Mouse (Mus musculus) heart, postnatal 0 days (tissue): ENCODE measurements at regions not wholly inside any gene's neighbourhood (a gene's known extent, or its start where the extent isn't known, plus 50 kb on each side); places are given as distances from the start of the nearest gene placed in this dataset.

Experiments
- ATAC-seq: fragments of 200-750 bp; cut with Nextera tagmentation; 2 replicates; pipeline ENCODE4 v1.8.0; 2017; ENCODE audit warnings: low read depth, moderate number of reproducible peaks, moderate library complexity; ENCODE audit not compliant: insufficient read depth
- DNase-seq: peaks from one replicate; pipeline ENCODE4 v3.0.0-alpha.2; 2016; ENCODE audit warnings: low spot score
- H3K27ac ChIP-seq: fragments of 300-500 bp; sonication (generic); 2 replicates; pipeline ENCODE4 v1.5.1; 2014; ENCODE audit warnings: low read depth, mild to moderate bottlenecking
- H3K27me3 ChIP-seq: fragments of 300-500 bp; sonication (generic); 2 replicates; pipeline ENCODE4 v1.6.1; 2014; ENCODE audit warnings: low read length, mixed read lengths; ENCODE audit not compliant: control insufficient read depth, insufficient read depth
- H3K36me3 ChIP-seq: fragments of 300-500 bp; sonication (generic); replicated peaks from 2 replicates; pipeline ENCODE4 v1.6.1; 2014; ENCODE audit warnings: low read length, mixed read lengths; ENCODE audit not compliant: control insufficient read depth, insufficient read depth
- H3K4me1 ChIP-seq: fragments of 300-500 bp; sonication (generic); 2 replicates; pipeline ENCODE4 v1.6.1; 2014; ENCODE audit warnings: antibody characterized with exemption; ENCODE audit not compliant: control insufficient read depth, insufficient read depth
- H3K4me2 ChIP-seq: fragments of 300-500 bp; sonication (generic); 2 replicates; pipeline ENCODE4 v1.6.1; 2014; ENCODE audit warnings: low read depth, mild to moderate bottlenecking, low read length, moderate library complexity
- H3K4me3 ChIP-seq: fragments of 300-500 bp; sonication (generic); 2 replicates; pipeline ENCODE4 v1.5.1; 2014; ENCODE audit warnings: low read depth, low read length
- H3K9ac ChIP-seq: fragments of 300-500 bp; sonication (generic); replicated peaks from 2 replicates; pipeline ENCODE4 v1.6.1; 2014; ENCODE audit warnings: low read depth, low read length, mixed read lengths
- H3K9me3 ChIP-seq: fragments of 300-500 bp; sonication (generic); replicated peaks from 2 replicates; pipeline ENCODE4 v1.6.1; 2016; ENCODE audit warnings: low read length; ENCODE audit not compliant: control insufficient read depth
- CTCF ChIP-seq: IDR thresholded peaks from 2 replicates; pipeline ENCODE4 v1.5.1; 2016; ENCODE audit warnings: antibody characterized with exemption, control low read depth, low read depth
- EP300 ChIP-seq: IDR thresholded peaks from 2 replicates; pipeline ENCODE4 v1.6.1; 2016; ENCODE audit warnings: antibody characterized with exemption, low read depth
- WGBS: fragments of 180-500 bp; shearing (Covaris S2); extraction: QIAGEN DNeasy Blood & Tissue Kit; methylation state at CpG from one replicate; pipeline ENCODE4 v1.1.7; 2014; 5-methylcytosine and 5-hydroxymethylcytosine counted together

DNA sequence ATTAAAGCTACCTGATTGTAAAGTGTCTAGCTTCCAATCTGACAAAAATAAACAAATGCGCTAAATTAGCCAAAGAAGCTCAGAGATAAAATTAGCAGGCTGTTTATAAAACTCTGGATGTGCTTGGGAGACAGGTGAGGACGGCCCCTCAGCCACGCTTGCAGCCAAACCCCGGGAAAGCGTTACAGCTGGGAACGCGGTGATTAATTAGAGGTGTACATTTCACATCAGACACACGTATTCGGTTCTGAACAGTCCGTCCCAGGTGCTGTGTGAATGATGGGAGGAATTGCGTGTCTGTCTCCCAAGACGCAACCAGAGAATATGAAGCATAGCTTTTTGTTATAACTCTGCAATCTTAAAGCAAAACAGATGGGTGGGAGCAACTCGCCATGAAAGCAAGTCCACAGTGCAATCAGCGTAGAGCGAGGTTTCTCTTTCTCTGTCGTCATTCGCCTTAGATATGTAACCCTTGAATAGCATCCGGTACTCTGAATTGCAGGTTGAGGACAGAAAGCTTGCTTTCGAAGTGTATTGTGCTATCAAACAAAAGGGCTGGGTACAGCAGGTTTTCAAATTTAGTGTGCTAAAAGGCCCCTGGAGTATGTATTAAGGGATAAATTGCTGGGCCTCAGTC, 123.0 kb upstream of the Fn1 start:
- DNase-seq (no peak), ATAC-seq (no peak)
- Histone ChIP-seq H3K4me2 (no peak overlapping the region), H3K9me3 (no peaks in the 10 kb centered on the region), H3K27ac (no peak overlapping the region), H3K4me1 (no peaks in the 10 kb centered on the region), H3K4me3 (no peak overlapping the region), H3K27me3 (no peaks in the 10 kb centered on the region), H3K9ac (no peak overlapping the region), H3K36me3 (no peaks in the 10 kb centered on the region)
- TF ChIP-seq EP300 (no peak), CTCF (no peak)
- 77% methylated on average over 19 of the region's 19 CpGs for WGBS

DNA sequence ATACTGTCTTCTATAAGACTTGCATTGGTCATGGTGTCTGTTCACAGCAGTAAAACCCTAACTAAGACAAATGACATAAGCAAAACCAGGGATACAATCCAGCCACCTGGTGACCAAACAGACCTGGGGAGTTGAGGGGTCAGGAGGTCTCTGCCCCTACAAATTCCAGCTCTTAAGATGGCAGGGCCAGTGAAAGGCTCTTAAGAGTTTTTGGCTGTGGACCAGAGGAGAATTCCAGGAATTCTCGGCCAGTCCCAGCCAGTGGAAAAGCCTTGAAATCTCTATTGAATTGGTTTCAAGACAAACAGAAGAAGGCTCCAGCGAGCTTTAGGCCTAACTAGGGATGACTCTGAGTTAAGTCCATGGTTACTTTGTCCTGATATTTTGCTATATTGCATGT, 119.5 kb upstream of the Fn1 start:
- no peak for DNase-seq
- Histone ChIP-seq H3K9ac (no peak overlapping the region), H3K4me1 (no peaks in the 10 kb centered on the region), H3K4me3 (no peak overlapping the region), H3K9me3 (no peaks in the 10 kb centered on the region), H3K36me3 (no peaks in the 10 kb centered on the region), H3K27me3 (no peaks in the 10 kb centered on the region), H3K27ac (no peak overlapping the region), H3K4me2 (no peak overlapping the region)
- WGBS, result 56% methylated on average over 2 of the region's 2 CpGs
- TF ChIP-seq CTCF (no peak), EP300 (no peak)
- no peak for ATAC-seq

DNA sequence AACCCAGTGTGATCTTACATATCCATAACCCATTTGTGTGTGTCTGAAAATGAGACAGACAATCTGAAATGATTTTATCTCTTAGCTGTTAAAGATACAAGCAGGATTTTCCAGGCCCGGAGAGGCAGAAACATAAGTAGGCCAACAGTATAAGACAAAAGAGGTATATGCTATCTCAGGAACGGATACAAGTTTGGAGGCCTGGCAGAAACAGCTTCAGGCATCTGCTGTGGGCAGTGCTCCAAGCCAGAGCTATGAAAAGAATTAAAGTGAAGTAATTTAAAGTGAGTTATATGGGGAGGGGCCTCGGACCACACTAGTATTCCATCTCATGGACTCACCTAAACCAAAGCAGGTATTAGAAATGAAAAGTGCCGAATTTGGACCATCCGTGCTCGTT, 118.8 kb upstream of the Fn1 start:
- H3K36me3 ChIP-seq, result no peaks in the 10 kb centered on the region
- H3K9me3 ChIP-seq, result no peaks in the 10 kb centered on the region
- DNase-seq (no peak), ATAC-seq (no peak)
- no peak overlapping the region for H3K4me3 ChIP-seq
- no peak overlapping the region for H3K9ac ChIP-seq
- H3K4me2 ChIP-seq, result no peak overlapping the region
- no peaks in the 10 kb centered on the region for H3K4me1 ChIP-seq
- H3K27me3 ChIP-seq, result no peaks in the 10 kb centered on the region
- H3K27ac ChIP-seq, result no peak overlapping the region
- no peak for TF ChIP-seq EP300
- WGBS, result 63% methylated on average over 6 of the region's 6 CpGs

DNA sequence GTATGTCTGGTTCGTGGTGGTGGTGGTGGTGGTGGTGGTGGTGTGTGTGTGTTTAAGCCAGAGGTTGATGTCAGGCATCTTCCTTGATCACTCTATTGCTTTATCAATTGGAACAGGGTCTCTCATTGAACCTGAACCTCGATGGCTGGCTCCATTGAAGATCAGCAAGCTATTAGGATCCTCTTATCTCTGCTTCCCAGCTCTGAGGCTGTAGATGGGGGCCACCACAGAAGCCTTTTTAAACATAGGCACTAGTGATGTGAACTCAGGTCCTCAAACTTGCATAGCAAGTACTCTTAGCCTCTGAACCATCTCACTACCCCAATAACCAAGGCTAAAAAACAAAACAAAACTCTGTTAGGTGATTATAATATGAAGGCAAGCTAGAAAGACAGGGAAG, 116.6 kb upstream of the Fn1 start:
- TF ChIP-seq CTCF (no peak), EP300 (no peak)
- Histone ChIP-seq H3K4me3 (no peak overlapping the region), H3K4me1 (no peaks in the 10 kb centered on the region), H3K36me3 (no peaks in the 10 kb centered on the region), H3K27ac (no peak overlapping the region), H3K9ac (no peak overlapping the region), H3K4me2 (no peak overlapping the region), H3K27me3 (no peaks in the 10 kb centered on the region), H3K9me3 (no peaks in the 10 kb centered on the region)
- 65% methylated on average over 2 of the region's 2 CpGs for WGBS
- DNase-seq, result no peak
- ATAC-seq, result no peak

DNA sequence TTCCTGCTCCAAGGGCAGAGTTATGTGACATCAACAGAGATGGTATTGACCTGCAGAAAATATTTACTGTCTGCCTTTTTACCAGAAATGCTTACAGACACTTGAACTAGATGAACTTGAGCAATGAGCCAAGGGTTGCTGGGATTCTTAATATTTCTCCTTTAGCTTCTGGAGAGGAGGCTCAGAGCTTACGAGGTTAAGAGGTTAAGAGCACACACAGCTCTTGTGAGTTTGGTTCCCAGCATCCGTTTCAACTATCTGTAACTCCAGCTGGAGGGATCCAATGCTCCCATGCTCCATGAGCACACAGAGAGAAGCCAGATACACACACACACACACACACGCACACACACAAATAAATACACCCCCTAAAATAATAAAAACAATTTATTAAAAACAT, 114.7 kb upstream of the Fn1 start:
- ATAC-seq, result no peak
- no peaks in the 10 kb centered on the region for H3K4me1 ChIP-seq
- no peak overlapping the region for H3K4me2 ChIP-seq
- H3K27me3 ChIP-seq, result no peaks in the 10 kb centered on the region
- WGBS, result 76% methylated on average over 3 of the region's 3 CpGs
- no peak overlapping the region for H3K4me3 ChIP-seq
- no peak for TF ChIP-seq EP300
- no peak for TF ChIP-seq CTCF
- no peaks in the 10 kb centered on the region for H3K9me3 ChIP-seq
- DNase-seq, result no peak
- no peak overlapping the region for H3K9ac ChIP-seq
- H3K36me3 ChIP-seq, result no peaks in the 10 kb centered on the region
- no peak overlapping the region for H3K27ac ChIP-seq

DNA sequence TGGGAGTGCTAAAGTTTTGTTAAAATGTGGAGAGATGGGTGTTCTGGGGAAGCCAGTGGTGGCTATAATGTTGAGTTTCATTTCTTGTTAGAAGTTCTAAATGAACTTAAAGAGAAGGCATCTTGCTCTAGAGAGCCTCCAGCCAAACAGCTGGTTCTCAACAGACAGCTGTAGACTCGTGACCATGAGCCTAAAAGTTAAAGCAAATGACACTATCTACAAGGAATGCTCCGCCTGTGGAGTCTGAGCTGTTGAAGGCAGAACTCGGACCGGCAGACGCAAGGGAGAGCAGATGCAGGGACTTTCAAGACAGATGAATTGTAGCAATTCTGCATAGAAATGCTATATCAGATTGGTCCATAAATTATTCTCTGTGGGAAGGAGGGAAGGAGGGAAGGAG, 114.1 kb upstream of the Fn1 start:
- Histone ChIP-seq H3K36me3 (no peaks in the 10 kb centered on the region), H3K27ac (no peak overlapping the region), H3K4me2 (no peak overlapping the region), H3K4me1 (no peaks in the 10 kb centered on the region), H3K27me3 (no peaks in the 10 kb centered on the region), H3K9ac (no peak overlapping the region), H3K4me3 (no peak overlapping the region), H3K9me3 (no peaks in the 10 kb centered on the region)
- 34% methylated on average over 5 of the region's 5 CpGs for WGBS
- peak; percentile 47 for DNase-seq
- no peak for TF ChIP-seq EP300
- TF ChIP-seq CTCF, result no peak
- ATAC-seq, result peak; percentile 71
